Mouse (Mus musculus): ENCODE results near the gene H2afy.

- TF ChIP-seq CTCF (IDR thresholded peaks at IDR 0.05; ENCODE audit: low read depth) (no peak), EP300 (IDR thresholded peaks at IDR 0.05; ENCODE audit: low read depth) (no peak)
These were observed 85.9 kb downstream of the H2afy start for GRCm38 (mm10) chr13:56050246-56050645.
